Mouse (Mus musculus): ENCODE results near the gene Ptprz1. TPM values are rescaled to one million over a fixed set of nuclear protein-coding genes. Genes with fewer than 3 reads are reported as not detected.
"Not testable (repeated sequence)": the region's sequence is repeated elsewhere in the genome, so short reads cannot be mapped to it uniquely, and the experiment has no call there.

The Ptprz1 gene
- polyA plus RNA-seq, 1 experiment = 137 TPM

- DNase-seq (ENCODE audit: extremely low spot score in 1 of 2, low spot score in 1 of 2) = no peak
Observed at GRCm38 (mm10) chr6:22984520-22985154, 109.3 kb downstream of the Ptprz1 start.

DNA sequence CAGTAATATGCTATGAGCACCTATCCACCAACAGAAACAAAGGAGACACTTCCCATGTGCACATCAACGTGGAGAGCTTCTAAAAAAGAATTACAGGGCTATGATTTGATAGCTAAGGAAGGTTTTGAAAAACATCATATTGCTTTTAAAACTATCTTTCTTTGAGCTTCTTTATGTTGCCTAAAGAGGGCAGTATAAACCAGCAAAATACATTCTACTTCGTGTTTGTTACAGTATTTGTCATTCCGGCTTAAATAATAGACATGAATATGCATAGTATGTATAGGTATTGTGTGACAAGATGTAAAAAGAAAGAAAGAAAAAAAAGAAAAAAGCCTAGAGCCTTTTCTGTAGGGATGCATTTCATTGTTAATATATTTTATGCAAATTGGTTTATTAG, 127.8 kb downstream of the Ptprz1 start:
- peak in 1 of 2 experiments; percentile 6 for DNase-seq (ENCODE audit: extremely low spot score in 1 of 2, low spot score in 1 of 2)

DNA sequence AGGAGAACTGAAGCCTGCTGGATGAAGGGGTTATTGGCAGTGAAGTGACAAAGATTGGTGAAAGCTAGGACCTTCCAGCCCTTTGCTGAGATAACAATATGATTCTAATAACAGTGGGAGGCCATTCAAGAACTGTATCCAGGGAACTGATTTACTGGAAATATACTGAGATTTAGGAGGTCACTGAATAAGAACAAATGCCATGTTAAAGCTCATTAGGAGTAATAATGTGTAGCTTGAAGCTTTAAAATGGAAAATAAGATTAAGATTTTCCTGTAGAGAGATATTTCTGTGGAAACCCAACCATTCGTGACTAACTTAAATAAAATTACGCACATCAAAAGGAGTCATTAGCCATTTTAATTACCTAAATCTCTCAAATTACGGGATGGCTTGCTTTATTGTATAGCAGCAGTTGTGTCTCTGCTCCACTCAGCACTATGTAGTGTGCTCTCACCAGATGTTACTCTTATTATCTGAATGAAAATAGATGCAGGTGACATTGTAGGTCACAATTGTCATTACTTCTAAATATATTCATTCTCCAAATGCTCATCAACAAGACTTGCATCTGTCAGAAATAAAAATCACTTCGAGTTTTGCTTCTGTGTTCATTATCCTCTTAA, 139.8 kb downstream of the Ptprz1 start:
- no peak for DNase-seq (ENCODE audit: extremely low spot score in 1 of 2, low spot score in 1 of 2)

DNA sequence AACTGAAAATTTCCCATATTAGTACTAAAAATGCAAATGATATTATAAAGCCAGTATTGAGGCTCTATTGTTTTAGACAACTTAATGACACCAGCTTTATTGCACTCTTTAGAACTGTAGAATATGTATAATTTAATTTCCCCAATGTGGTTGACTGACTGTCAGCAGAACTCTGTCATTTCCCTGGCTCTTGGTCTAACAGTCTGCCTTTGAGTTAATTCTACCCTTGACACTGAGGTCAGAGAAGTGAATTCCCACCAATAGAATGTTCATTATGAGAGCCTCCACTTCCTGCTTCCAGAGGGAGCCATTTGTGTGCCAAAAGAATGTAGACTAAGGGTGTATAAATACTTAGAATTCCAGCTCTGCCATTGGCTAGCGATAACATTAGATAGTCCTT, 152.9 kb downstream of the Ptprz1 start:
- DNase-seq (ENCODE audit: extremely low spot score in 1 of 2, low spot score in 1 of 2) = no peak

DNA sequence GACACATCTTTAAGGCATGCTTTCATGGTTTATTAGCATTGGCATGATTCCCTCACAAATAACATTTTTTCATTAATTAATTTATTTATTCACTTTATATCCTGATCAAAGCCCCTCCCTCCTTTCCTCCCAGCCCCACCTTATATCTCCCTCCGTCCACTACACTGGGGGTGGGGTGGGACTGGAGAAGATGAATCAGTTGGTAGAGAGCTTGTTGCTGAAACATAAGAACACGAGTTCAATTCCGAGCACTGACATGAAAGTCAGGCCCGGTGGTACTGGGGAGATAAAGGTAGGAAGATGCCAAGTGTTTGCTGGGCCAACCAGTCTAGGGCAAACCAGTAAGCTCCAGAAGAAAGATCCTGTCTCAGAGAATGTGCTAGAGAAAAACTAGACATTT, 173.5 kb downstream of the Ptprz1 start:
- DNase-seq (ENCODE audit: extremely low spot score in 1 of 2, low spot score in 1 of 2) = no peak

DNA sequence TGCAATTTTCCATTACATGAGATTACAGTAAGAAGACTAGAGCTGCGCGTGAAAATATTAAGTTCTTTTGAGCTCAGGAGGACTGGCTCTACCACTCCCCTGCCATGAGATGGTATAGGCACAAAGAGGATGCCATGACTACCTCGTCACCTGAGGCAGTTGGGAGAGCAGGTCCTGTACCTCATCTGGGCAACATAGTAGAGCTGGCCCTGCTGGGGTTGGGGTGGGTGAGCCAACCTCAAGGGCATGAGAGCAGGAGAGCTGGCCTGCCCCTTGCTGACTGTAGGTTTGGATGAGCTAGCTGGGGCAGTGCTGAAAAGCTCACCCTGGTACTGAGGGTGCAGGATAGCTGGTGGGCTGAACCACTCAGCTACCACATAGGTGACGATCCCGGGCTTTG, 180.4 kb downstream of the Ptprz1 start:
- DNase-seq (ENCODE audit: extremely low spot score in 1 of 2, low spot score in 1 of 2) = no peak

DNA sequence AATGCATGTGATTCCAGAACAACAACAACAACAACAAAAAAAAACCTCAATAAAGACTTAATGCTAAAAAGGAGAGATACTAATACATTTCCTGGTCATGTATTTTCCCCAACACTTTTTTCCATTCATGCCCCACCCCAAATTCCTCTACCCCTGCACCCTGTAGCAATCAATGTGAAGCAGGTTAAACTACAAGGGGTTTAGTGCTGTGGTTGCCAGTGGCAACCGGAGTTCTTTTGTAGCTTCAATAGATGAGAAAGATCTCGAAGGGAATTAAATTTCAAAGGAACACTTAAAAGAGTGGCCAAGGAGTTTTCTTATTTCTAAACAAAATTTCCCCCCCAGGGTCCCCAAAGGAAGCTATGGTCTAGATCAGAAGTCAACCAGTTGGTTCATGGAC, 200.8 kb downstream of the Ptprz1 start:
- DNase-seq (ENCODE audit: extremely low spot score in 1 of 2, low spot score in 1 of 2) = no peak

DNA sequence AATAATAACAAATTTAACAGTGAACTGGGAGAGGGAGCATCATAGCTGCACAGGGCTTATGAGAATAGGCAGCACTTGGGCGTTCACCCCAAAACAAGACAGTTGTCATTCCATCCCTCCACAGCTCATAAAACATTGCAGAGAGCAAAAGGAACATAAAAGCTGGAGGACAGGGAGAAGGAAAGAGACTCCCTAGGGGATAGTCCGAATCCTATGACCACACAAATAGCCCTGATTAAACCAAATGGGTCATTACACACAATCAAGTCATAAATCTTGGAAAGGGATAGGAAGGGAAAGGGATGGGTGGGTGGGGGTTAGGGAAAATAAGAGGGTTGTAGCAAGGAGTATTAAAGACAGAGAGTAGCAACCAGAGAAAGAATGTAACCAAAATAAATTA, 203.0 kb downstream of the Ptprz1 start:
- no peak for DNase-seq (ENCODE audit: extremely low spot score in 1 of 2, low spot score in 1 of 2)

- DNase-seq (ENCODE audit: extremely low spot score in 1 of 2, low spot score in 1 of 2) = no peak
Observed at GRCm38 (mm10) chr6:23079991-23080680, 204.8 kb downstream of the Ptprz1 start.

DNA sequence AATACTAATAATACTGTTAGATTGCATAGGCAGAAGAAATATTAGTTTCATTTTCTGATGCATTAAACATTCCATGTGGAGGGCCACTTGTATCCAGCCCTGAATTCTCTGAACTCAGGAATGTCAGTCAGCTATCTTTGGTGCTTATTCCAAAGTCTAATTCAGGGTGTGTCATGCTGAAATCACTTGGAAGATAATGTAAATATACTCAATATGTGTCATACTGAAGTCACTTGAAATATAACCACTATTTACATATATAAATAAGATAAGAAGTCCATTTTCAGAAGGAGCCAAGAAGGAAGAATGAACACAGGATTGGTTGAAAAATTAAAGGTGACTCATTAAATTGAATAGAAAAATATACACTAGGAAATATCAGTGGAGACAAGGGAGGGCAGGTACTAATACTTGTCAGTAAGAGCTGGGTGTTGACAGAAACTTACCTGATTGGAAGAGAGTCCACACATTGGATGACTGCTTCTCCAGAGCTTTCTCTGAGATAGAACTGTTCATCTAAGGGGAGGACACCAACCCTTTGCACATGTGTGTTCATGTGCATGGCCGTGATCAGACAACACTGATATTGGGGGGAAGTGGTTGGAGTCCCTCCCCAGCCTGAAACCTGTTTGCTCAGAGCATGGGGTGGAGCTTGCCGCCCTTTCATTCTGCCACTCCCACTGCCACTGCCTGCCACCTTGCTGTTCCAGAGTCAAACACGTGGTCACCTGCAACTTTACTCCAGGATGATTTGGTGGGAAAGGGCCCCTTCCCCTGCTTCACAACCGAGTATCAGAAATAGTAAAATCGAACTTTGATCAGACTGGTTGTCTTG, 209.5 kb downstream of the Ptprz1 start:
- DNase-seq (ENCODE audit: extremely low spot score in 1 of 2, low spot score in 1 of 2) = no peak

GRCm38 (mm10) chr6:23089292-23089691, 214.0 kb downstream of the Ptprz1 start:
- not testable (repeated sequence) for DNase-seq (ENCODE audit: extremely low spot score in 1 of 2, low spot score in 1 of 2)

- DNase-seq (ENCODE audit: extremely low spot score in 1 of 2, low spot score in 1 of 2) = not testable (repeated sequence)
Observed at GRCm38 (mm10) chr6:23090346-23091055, 215.2 kb downstream of the Ptprz1 start.

Data from frontal cortex, adult 2 months (tissue).